Mouse (Mus musculus) fat pad, adult 2 months (tissue): ENCODE measurements around the gene Ubfd1.
"Not testable (repeated sequence)": the region's sequence is repeated elsewhere in the genome, so short reads cannot be mapped to it uniquely, and the experiment has no call there.

Experiments
- DNase-seq: peaks from one replicate; pipeline ENCODE4 v3.0.0-alpha.2; 2011; ENCODE audit warnings: low read depth, low spot score; ENCODE audit errors: extremely low read depth

Ubfd1 gene

DNA sequence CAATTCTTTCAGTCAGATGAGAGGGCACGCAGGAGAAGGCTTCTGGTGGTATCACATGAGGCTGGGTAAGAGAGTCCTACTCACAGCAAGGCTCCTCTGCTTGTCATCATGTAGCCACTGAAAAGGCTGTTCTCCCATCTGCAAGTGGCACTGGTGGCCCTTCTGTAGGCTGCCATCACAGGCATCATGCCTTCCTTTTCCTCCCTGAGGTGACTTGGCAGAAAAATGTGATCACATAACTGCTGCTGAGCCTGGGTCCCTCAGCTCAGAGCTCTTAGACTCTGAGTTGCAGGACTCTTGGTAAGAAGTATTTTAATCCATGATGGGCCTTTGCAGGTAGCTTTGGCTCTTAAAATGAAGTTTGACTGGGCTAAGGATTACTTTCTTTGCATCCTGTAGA is 14.1 kb downstream of the Ubfd1 start:
- DNase-seq = no peak

DNA sequence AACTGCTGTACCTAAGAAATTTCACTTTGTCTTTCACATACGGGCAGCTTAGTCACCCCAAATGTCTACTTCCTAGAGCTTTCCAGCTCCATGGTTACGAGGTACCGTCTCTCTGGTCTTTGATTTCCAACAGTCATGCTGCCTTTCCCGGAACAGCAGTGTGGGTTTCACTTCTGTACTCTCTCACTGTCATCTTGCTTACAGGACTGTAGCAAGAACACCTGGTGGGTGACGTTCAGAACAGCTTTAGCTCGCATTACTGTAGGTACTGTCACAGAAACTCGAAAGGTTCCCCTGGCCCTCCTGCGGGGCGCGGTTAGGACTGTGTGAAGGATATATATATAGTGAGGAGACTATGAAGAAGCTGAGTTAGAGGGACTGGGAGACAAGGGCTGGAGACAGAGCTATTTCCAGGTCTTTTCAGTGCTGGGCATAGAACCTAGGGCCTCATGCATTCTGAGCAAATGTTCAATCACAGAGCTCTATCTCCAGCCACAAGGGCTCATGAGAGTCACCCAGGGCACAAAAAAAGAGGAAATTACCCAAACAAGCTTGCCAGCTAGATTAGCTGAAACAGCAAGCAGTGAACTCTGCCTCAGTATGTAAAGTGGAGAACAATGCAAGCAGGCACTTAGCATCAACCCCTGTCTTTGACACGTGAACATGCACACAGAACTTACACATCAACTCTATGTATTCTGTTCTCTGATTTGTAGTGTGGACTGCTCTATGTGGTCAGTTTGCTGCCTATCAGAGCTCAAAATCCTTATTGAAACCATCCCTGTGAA is 20.4 kb downstream of the Ubfd1 start:
- DNase-seq = no peak

DNA sequence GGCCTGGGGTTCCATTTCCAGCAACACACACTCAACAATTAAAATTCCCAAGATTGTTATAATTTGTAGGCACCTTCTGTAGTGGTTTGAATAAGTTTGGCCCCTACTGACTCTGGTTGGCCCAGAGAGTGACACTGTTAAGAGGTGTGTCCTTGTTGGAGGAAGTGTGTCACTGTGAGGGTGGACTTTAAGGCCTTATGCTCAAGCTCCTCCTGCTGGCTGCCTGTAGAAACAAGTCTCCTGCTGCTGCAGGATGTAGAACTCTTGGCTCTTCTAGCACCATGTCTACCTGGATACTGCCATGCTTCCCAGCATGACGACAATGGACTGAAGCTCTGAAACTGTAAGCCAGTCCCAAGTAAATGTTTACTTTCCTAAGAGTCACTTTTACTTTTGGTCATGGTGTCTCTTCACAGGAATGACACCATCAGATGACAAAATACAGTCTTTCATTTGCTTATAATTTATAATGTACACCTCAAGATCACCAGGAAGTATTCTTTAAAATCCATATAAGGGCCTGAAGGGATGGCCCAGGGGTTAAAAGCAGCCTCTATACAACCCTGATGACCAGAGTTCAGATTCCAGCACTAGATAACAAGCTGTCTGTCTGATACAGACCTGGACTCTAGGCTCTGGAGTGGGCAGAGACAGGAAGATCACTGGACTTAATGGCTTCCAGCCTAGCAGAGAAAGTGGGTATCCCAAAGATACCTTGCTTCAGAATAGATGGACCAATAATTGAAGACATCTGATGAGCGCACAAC is 27.8 kb downstream of the Ubfd1 start:
- no peak for DNase-seq

DNA sequence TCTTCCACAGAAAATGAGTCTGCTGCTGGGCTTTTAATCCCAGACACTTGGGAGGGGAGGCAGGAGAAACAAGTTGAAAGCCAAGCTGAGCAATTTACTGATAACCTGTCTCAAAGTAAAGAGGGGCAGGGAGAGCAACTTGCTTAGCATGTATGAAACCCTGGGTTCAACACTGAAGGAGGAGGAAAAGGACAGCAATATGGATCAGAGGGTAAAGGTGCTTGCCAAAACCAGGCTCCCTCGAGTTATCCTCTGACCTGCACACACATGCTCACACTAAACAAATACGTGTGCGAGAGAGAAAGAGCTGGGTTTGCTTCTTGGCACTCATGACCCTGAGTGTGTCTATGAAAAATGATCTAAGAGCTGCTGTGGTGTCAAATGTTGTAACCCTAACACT is 31.0 kb downstream of the Ubfd1 start:
- DNase-seq = no peak

DNA sequence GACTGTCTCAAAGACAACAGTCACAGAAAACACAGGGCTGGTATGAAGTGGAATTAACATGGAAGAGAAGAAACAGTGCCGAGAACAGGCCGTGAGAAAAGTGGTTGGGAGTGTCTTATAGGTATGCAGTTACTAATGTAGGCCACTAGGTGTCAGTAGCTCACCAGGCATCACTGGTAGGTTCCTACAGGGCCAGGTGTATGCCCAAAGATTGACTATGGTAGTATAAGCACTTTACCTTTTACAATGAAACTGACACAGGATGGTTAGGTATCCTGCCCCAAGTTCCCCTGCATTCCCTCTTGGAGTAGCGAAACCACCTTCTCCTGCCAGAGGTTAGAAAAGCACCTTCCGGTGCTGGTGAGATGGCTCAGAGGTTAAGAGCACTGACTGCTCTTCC is 32.2 kb downstream of the Ubfd1 start:
- DNase-seq = no peak

DNA sequence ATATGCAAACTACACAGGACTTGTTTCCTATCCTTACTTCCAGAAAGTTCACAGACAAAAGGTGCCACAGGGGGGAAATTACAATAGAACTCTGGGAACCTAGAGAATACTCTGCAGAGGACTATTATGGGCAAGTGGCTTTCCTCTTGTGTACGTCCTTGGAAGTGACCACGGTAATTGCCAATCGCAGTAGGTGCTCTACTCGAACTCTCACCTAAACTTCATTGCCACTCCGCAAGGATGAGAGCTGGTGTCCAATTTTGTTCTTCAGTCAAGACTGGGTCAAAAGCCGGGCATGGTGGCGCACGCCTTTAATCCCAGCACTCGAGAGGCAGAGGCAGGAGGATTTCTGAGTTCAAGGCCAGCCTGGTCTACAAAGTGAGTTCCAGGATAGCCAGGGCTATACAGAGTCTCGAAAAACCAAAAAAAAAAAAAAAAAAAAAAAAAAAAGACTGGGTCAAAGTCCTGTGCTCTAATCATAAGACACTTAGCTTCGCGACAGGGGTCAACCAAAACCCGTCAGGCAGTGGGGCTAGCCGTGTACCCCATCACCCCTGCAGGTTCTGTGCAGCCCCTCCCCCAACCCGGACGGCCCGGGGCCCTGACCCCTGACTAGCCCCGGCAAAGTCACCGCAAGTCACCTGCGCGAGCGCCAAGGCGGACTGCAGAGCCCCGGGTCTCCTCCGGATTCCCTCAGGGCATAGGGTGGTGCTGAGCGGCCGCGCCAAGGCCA is 34.2 kb downstream of the Ubfd1 start:
- DNase-seq = not testable (repeated sequence)

DNA sequence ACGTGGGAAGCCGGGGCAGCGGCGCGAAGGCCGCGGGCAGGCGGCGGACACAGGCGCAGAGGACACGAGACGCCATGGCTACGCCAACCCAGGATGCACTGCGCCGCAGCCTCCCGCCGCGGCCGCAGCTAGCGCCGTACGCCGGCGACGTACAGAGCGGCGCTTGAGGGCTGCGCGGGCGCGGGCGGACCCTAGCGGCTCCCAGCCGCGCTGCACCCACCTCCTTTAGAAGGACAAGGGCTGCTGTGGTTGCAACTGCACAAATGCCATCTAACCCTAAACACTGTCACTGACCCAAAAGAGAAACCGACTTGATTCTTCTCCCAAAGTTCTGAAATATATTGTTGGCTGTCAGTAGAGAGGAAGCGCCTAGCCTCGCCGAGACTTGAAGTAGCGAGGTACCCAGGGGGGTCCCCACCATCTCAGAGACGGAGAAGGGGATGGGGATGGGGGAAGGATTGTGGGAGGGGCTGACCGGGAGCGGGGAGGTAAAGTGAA is 34.8 kb downstream of the Ubfd1 start, which contains the start of gene Ndufab1:
Gene Ndufab1 (minus strand): TSS at position 140 of the 498 bp plus-strand sequence.
- no peak for DNase-seq

DNA sequence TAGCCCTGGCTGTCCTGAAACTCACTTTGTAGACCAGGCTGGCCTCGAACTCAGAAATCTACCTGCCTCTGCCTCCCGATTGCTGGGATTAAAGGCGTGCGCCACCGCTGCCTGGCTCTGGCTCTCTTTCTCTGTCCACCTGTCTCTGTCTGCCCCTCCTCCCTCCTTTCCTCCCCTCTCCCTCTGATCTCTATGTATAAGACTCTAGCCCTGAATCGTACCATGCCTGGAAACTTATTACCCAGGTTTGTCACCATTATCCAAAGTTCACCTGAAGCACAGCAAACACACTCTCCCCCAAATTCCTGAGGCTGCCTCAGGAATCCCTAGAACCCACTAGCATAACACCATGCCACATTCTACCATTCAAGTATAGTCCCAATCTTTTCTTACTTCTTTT is 41.2 kb downstream of the Ubfd1 start:
- DNase-seq = no peak

DNA sequence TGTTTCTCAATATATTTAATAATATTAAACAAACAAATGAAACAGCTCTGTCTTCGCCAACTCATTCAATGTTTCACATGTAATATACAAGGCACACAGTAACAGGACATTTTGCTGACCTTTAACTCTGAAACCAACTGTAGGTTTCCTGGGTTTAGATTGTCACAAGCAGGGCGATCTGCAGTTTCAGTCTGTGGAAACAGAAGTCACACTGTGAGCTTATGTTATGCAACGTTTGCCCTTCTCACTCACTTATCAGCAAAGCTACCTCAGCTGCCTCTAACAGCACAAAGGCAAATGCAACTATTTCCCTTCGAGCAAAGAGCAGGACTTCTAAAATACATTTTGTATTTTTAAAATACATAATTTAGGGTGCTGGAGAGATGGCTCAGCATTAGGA is 56.5 kb downstream of the Ubfd1 start:
- DNase-seq = no peak

DNA sequence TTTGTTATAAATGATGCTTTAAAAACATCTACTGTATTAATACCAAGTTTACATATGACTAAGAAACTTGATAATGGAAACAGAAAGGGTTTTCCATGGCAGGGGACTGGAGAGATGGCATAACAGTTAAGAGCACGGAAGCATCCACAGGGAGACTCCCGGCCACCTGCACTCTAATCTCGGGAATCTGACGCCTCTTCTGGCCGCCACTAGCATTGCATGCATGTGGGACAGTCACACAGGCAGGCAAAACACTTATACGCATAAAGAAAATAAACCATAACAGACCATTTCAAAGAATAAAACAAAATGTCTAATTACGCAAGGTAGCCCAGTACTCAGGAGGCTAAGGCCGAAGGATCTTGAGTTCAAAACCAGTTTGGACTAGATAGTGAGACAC is 58.7 kb downstream of the Ubfd1 start:
- DNase-seq = no peak

DNA sequence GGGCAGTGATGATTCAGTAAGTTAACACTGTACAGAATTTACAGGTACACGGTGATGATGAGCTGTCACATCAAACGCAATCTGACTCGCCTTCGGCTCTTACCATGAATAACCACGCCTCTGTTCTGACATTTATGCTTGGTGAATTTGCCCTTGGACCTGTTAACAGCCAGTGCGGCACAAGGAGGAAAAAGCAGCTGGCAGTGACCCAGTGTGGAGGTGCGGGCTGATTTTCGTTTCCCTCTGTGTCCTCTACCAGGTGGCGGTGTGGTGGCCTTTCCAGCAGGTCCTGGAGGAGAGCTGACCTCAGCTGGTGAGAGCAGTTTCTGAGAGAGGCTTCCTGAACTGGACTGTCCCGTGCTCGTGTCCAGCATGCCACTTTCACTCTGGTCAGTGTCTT is 60.0 kb downstream of the Ubfd1 start:
- no peak for DNase-seq
